Mouse (Mus musculus): ENCODE data around the gene Nup88.
"Not testable (repeated sequence)": the region's sequence is repeated elsewhere in the genome, so short reads cannot be mapped to it uniquely, and the experiment has no call there.

Nup88 gene

DNA sequence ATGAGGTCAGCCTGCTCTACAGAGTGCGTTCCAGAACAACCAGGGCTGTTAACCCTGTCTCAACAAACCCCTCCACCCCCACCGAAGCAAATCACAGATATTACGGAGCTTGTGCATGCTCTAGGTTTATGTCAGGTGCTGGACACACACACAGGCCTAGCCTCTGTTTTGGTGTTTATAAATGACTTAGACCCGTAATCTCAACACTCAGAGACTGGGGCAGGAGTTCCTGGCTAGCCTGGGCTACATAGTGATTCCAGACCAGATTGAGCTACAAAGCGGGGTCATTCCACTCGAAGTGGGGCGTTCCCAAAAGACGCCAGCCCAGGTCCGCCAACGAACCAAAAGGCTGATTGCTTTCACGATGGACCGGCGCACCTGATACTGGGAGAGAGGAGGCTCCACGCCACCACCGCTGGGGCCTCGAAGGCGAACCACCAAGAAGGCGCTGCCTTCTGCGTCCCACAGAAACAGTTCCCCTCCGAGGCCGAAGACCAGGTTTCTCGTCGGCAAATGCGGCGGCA is 440 bp downstream of the Nup88 start:
- DNase-seq (ENCODE audit: low read depth) = no peak

DNA sequence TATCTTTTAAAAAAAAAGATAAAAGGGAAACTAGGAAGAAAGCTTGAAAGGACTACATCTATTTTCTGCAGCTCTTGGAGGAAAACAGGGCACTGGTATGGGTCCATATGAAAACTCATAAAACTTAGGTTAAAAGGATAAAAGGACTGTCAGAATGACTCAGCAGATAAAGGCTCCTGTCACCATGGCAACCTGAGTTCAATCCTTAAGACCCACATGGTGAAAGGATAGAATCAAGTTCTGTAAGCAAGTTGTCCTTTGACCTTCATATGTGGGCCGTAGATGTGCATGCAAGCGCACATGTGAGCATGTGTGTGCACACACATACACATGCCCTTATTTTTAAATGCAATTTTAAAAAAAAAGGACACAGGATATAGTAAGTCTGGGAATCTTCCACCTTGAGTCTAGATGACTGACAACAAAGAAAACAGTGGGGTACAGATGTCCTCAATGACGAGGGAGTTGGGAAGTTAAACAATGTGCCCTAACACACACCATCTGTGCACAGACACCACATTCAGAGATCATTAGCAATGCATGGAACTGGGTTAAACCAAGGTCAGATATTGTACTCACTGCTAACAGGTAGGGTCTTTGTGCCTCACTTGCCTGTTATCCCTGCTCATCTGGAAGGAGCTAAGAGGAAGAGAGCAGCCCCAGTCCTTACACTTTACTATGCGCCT is 5.4 kb downstream of the Nup88 start:
- no peak for DNase-seq (ENCODE audit: low read depth)

DNA sequence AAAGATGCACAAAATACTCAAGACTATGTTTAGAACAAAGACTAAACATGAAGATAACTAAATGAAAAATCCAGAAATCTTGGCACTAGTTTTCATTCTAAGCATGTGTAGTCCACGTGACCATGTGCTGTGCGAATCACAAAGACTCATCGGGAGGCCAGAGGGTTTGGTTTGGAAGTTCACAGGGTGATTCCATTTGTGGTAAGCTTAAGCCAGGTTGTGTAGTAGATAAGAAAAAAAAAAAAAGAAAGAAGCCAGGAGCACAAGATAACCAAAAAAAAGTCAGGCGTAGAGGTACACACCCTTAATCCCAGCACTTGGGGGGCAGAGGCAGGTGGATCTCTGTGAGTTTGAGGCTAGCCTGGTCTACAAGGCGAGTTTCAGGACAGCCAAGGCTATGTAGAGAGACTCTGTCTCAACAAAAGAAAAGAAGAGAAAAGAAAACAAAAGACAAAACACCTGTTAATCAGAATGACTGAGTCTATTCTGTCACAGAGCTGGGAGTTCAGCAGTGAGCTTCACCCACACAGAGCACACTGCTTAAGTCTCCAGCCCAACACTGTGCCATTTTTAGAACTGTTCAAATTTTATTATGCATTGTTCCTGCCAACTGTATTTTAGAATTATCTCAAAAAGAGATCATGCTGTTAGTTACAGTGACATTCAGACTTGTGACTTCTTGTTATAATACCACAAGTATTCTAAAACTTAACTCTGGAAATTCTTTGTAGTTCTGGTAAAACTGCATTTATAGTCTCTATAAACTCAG is 8.8 kb downstream of the Nup88 start:
- no peak for DNase-seq (ENCODE audit: low read depth)

DNA sequence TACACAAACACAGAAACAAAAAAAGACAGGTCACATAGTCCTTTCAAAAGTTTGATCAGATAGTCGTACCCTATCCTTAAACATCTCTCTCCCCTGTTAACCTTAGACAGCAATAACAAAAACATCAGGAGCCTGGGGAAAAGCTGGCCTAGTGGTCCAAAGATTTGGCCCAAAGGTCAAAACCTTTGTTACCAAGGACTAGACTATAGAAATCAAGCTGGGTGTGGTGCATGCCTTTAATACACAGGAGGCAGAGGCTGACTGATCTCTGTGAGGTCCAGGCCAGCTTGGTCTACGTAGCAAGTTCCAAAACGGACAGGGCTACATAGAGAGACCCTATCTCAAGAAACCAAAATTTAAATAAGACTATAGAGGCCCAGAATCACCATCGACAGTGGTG is 15.1 kb downstream of the Nup88 start:
- DNase-seq (ENCODE audit: low read depth) = no peak

DNA sequence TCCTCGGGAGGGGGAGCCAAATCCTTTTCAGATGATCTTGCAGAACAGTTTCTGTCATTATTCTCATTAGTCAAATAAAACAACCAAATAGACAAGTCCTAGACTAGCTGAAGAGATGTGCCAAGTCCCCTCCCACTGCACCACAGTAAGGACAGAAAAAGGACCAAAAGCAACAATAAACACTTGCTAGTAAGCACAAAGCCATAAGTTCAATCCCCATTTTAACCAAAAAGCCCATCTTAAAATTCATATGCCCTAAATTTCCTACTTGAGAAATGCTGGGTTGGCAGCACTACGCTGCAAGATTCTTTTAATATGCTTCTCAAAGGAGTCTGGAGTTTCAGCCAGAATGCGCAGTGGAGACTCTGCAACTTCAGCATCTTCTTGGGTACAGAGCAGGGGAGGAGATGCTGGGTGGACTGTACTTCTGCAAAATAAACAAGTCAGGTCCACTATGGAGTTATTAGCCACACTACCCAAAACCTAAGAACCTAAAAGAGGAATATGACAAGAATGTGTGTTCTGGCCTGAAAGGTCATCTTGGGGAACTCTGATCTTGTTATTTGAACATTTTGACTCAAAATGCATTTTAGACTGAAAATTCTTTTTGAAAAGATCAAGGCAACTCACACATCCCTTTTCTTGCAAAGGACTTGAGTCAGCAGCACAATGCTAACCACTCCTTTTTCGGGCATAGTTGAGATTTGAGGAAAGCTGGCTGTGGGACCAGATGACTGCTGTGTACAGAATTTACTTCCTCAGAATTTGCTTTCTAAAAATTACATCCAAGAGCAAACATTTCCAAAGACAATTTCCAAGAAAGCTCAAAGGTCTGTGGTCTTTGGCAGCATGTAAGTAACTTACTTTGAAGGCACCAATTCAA is 24.6 kb downstream of the Nup88 start:
- peak; percentile 22 for DNase-seq (ENCODE audit: low read depth)

DNA sequence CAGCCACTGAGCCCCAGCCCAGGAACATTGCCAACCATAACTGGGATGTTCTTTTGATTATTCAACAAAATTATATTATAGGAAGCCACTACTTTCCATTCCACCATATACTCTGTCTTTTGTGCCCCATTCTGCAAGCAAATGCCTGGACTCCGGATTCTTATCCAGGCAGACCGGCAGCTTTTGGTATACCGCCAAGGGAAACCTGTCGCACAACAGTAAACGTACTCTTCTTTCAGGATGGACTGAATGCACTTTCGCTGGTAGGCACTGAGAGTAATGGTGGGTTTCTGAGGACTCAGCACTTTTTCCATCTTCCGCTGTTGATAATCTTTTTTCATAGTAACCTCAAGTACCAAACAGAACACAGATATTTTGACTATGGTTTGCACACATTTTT is 26.1 kb downstream of the Nup88 start:
- DNase-seq (ENCODE audit: low read depth) = no peak

DNA sequence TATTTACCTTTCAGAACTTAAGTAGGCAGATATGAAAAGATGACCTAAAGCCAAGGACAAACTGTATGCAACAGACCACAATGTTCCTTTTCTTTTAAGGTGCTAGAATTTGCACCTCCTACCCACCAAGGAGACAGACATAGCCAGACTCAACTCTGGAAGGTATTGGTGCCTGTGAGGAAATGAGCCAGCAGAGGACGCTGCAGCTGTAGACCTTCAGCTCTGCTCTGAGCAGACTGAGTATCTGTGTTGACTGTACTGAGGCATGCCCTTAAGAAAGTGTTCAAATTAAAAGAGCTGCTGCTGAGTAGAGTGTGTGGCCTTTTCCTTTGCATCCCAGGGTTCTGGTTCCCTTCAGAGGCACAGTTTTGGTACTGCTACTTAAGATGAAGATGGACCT is 27.2 kb downstream of the Nup88 start:
- DNase-seq (ENCODE audit: low read depth) = no peak

DNA sequence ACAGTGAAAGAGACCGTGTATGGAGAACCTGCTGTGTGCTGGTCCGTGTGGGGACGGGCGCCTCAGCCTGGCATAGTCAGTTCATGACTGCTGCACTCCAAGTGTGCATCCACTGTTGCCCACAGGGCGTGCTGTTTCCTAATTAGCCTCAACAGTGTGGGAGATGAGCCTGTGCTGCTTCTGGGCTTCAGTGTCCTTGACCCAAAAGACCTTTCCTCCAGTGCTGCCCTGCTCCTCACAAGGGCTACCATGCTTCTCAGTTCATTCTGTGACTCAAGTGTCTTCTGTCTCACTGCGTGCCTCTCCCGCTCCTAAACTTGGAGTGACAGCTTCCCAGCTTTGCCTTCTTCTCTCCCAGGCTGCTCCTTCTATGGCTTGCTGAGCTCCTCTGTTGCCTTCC is 34.5 kb downstream of the Nup88 start:
- no peak for DNase-seq (ENCODE audit: low read depth)

DNA sequence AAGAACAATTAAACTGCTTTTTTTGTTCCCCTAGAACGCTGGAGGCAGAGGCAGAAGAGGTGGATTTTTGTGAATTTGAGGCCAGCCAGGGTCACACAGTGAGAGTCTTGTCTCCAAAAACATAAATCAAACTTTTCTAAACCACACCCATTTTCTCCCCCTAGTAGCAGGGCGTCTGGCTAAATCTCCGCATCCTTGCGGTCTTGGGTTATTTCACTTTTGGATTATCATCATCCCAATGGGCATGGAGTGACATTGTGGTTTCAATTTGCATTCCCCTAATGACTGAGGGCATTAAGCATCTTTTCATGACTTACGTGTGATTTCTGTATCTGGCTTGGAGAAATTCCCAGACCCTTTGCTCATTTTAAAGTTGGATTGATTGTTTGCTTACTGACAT is 38.3 kb downstream of the Nup88 start:
- DNase-seq (ENCODE audit: low read depth) = peak; percentile 11

DNA sequence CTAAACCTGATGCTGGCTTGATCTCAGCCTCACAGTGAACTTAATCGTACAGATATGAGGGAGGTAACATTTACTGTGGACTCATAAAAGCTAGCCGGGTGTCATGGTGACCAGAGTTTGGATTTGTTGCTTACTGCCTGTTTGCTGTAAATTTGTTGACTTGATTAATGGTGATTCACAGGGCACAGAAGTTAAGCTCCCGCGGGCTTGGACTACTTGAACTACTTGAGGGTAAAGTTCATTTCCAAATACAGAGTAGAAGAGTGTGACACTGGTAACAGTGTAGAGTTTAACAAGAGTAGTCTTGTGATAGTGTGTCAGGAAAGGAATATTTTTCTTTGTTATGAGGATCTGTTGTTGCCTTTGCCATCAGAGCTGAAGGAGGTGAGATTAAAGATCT is 50.2 kb downstream of the Nup88 start:
- no peak for DNase-seq (ENCODE audit: low read depth)

DNA sequence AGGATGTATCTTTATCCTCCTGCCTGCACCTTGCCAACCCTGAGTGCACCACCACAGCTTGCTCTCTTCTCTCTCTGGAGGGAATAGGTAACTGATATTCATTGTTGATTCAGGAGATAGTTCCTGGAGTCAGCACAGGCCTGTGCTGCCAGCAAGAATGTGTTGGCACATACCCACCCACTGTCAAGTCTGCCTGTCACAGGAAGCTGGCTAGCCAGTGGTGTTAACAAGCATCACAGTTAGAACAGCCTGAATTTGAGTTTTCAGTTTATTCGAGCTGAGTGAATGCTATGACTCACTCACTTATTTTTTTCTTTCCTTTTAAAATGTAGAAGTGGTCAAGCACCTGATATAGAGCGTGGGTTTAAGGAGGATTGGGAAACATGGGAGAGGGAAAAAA is 51.9 kb downstream of the Nup88 start:
- DNase-seq (ENCODE audit: low read depth) = peak; percentile 41

DNA sequence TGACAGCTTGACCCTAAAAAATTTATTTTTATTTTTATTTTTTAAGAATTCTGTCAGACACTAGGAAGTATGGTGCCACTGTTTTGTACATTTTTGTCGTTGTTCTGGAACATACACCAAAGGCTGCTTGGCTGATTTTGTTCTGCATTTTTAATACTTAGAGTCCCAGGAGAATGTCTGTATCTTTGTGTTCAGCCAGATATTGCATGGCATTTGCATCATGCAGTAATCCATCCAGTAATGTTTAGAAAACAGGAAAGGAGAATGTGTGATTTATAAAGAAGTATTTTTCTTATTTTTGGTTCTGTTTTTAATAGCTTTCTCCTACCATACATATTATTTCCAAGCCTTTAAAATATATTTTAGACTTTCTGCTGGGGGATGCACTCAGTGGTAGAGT is 57.9 kb downstream of the Nup88 start:
- DNase-seq (ENCODE audit: low read depth) = no peak

DNA sequence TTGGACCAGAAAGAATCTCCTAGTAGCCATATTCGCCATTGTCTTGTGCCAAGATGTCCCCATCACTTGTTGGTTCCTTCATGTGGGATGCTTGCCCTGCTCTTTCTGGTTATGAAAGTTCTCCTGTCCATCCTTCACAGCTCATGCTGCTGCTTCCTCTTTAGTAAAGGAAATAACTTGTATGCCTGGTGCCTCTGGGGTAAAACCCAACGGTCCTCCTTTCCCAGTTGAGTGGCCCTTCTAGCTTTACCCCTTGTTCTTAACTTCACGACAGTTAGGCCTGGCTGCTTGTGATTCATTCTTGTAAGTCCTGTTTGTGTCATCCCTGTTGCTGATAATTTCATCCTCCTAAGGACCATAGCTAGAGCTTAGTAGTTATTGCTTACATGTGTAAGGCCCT is 58.5 kb downstream of the Nup88 start:
- no peak for DNase-seq (ENCODE audit: low read depth)

DNA sequence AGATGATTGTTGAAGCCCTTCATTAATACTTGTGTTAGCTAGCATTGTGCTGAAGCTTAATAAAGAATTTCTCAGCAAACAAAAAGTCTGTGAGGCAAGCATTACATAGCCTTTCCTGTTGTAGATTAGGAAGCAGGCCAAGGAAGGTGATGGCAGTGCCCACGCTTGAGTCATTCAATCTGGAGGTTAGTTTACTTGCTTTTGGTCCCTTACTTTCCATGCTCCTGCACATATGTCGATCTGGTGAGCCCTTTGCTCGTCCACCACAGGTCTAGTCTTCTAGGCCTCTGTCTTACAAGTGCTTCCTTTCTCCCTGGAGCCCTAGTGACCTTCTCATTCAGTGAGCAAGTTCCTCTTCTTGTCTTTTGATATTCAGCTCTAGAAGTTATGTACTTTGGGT is 63.1 kb downstream of the Nup88 start:
- DNase-seq (ENCODE audit: low read depth) = peak; percentile 3

DNA sequence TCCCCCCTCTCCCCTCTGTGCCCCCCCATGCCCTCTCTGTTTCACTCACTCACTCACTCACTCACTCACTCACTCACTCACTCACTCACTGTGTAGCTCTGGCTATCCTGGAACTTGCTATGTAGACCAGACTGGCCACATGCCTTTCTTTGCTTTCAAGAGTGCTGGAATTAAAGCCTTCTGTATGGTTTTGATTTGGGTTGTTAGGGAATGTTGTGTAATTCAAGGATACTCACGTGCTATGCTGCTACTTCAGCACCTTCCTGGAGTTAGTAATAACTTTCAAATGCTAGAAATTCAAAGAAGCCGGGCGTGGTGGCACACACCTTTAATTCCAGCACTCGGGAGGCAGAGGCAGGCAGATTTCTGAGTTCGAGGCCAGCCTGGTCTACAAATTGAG is 71.6 kb downstream of the Nup88 start:
- DNase-seq (ENCODE audit: low read depth) = not testable (repeated sequence)

DNA sequence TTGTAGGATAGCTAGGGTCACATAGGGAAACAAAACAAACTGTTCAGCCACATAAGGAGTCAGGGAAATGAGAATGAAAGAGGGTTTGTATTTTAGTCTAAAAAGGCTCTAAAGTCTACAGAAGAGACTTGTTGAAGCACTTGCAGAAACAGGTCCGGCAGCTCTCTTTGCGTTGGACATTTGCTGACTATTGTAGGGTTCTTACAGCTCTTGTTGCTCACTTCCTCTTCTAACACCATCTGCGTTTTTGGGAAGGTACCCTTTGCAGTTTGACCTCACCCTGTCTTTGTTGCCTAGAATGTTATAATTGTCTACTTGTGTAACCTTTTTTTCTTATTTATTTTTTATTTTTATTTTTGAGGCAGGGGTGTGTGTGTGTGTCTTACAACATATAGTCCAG is 72.1 kb downstream of the Nup88 start:
- DNase-seq (ENCODE audit: low read depth) = no peak
